1 mouse cellular context compared by ENCODE assay signal in genomic region chr1:171246709-171247452, GRCm38 (mm10).
A peak's percentile ranks its signal among the peaks of the same experiment; 100 is the strongest.
TF ChIP-seq lines count a peak whose summit lies in the region.

No protein-coding gene starts in this region.

TF ChIP-seq in CH12.LX, 34 proteins besides CTCF, POLR2A, EP300 and RAD21:
- TF ChIP-seq ZKSCAN1 (IDR thresholded peaks at IDR 0.05; ENCODE audit: borderline replicate concordance, low read depth, low read length) (no peak), CHD2 (IDR thresholded peaks at IDR 0.05; ENCODE audit: low read length) (peak; percentile 58), MEF2A (IDR thresholded peaks at IDR 0.05; ENCODE audit: borderline replicate concordance, low read depth, low read length) (peak; percentile 71; the same call in 1 of the 2 replicates), BHLHE40 (IDR thresholded peaks at IDR 0.05; ENCODE audit: low read depth, low read length) (0 out of 2 replicates have a peak, but pooled peaks have one; percentile 22), SIN3A (IDR thresholded peaks at IDR 0.05; ENCODE audit: low read length) (peak; percentile 94), ELF1 (IDR thresholded peaks at IDR 0.05; ENCODE audit: low read depth, low read length) (peak; percentile 95), ZC3H11A (IDR thresholded peaks at IDR 0.05; ENCODE audit: low read depth, low read length) (no peak), E2F4 (IDR thresholded peaks at IDR 0.05; ENCODE audit: insufficient replicate concordance, low read depth, low read length) (peak; percentile 65; the same call in 1 of the 2 replicates), MAZ (IDR thresholded peaks at IDR 0.05; ENCODE audit: low read depth, low read length) (peak; percentile 80; the same call in 1 of the 2 replicates), USF1 (IDR thresholded peaks at IDR 0.05; ENCODE audit: low read depth, low read length) (no peak), JUN (IDR thresholded peaks at IDR 0.05; ENCODE audit: insufficient read depth, low read depth, low read length) (no peak), CHD1 (IDR thresholded peaks at IDR 0.05; ENCODE audit: low read depth, low read length) (no peak), TCF12 (IDR thresholded peaks at IDR 0.05; ENCODE audit: low read depth, low read length) (peak; percentile 94), ETS1 (conservative IDR thresholded peaks at IDR 0.05; ENCODE audit: low read depth, low read length) (no peak), MYC (IDR thresholded peaks at IDR 0.05; ENCODE audit: low read depth, low read length) (peak; percentile 71; the same call in 1 of the 2 replicates), UBTF (IDR thresholded peaks at IDR 0.05; ENCODE audit: low read depth, low read length) (no peak), NRF1 (IDR thresholded peaks at IDR 0.05; ENCODE audit: low read depth, low read length) (peak; percentile 86), POLR2AphosphoS2 (IDR thresholded peaks at IDR 0.05; ENCODE audit: low read depth, low read length) (no peak), MXI1 (IDR thresholded peaks at IDR 0.05; ENCODE audit: low read depth, low read length) (peak; percentile 71), SMC3 (IDR thresholded peaks at IDR 0.05; ENCODE audit: low read depth, low read length) (peak; percentile 35), USF2 (conservative IDR thresholded peaks at IDR 0.05; ENCODE audit: low read depth, low read length) (no peak), IRF4 (IDR thresholded peaks at IDR 0.05; ENCODE audit: low read depth, low read length) (peak; percentile 73), ZMIZ1 (IDR thresholded peaks at IDR 0.05; ENCODE audit: low read depth, low read length) (no peak; the same call in 1 of the 2 replicates), NELFE (IDR thresholded peaks at IDR 0.05; ENCODE audit: low read depth, low read length) (peak; percentile 92), ZNF384 (IDR thresholded peaks at IDR 0.05; ENCODE audit: low read depth, low read length) (no peak), MAFK (IDR thresholded peaks at IDR 0.05; ENCODE audit: insufficient replicate concordance, low read length) (no peak), RCOR1 (conservative IDR thresholded peaks at IDR 0.05; ENCODE audit: low read depth, low read length) (peak; percentile 96), PAX5 (IDR thresholded peaks at IDR 0.05; ENCODE audit: low read length) (no peak), KAT2A (IDR thresholded peaks at IDR 0.05; ENCODE audit: insufficient replicate concordance, low read length) (peak; percentile 98), MAX (IDR thresholded peaks at IDR 0.05; ENCODE audit: low read length) (peak; percentile 41; the same call in 1 of the 2 replicates), JUND (conservative IDR thresholded peaks at IDR 0.05; ENCODE audit: low read depth, low read length) (0 out of 2 replicates have a peak, but pooled peaks have one; percentile 31), HCFC1 (IDR thresholded peaks at IDR 0.05; ENCODE audit: low read depth, low read length) (peak; percentile 97), TBP (conservative IDR thresholded peaks at IDR 0.05; ENCODE audit: low read depth, low read length) (peak; percentile 82), GABPA (IDR thresholded peaks at IDR 0.05; ENCODE audit: insufficient replicate concordance, low read depth, low read length) (peak; percentile 78; the same call in 1 of the 2 replicates)
